Mouse (Mus musculus) ES-Bruce4 (cell line): ENCODE measurements around the gene Gm37419.

Experiments
- CTCF ChIP-seq: IDR thresholded peaks from one replicate; pipeline ENCODE4 v1.8.1; 2011; ENCODE audit warnings: low read depth, low read length
- POLR2A ChIP-seq: IDR thresholded peaks from one replicate; pipeline ENCODE4 v1.8.1; 2011; ENCODE audit warnings: low read length; ENCODE audit not compliant: insufficient read depth

GRCm38 (mm10) chr16:24016742-24017141, 28.5 kb downstream of the Gm37419 start:
- TF ChIP-seq CTCF = no peak
- TF ChIP-seq POLR2A = no peak
